Mouse (Mus musculus): ENCODE results near the gene Snapin. TPM values are rescaled to one million over a fixed set of nuclear protein-coding genes. Genes with fewer than 3 reads are reported as not detected.
A peak's percentile ranks its signal among the peaks of the same experiment; 100 is the strongest.

Gene Snapin
- total RNA-seq, 2 experiments from 2014 or later, result 6.3 to 13.4 TPM

- no peak; the same call in 1 of the 2 replicates for ATAC-seq (replicated peaks; ENCODE audit: low FRiP score, poor library complexity, severe bottlenecking)
Observed at GRCm38 (mm10) chr3:90508287-90508949, 17.6 kb upstream of the Snapin start.

- ATAC-seq (replicated peaks; ENCODE audit: low FRiP score, poor library complexity, severe bottlenecking), result no peak
Observed at GRCm38 (mm10) chr3:90506362-90506761, 15.5 kb upstream of the Snapin start.

- no peak for ATAC-seq (replicated peaks; ENCODE audit: low FRiP score, poor library complexity, severe bottlenecking)
Observed at GRCm38 (mm10) chr3:90505216-90505615, 14.4 kb upstream of the Snapin start.

GRCm38 (mm10) chr3:90503444-90503843 is 12.6 kb upstream of the Snapin start:
- ATAC-seq (replicated peaks; ENCODE audit: low FRiP score, poor library complexity, severe bottlenecking), result no peak

GRCm38 (mm10) chr3:90497597-90497996 is 6.8 kb upstream of the Snapin start:
- ATAC-seq (replicated peaks; ENCODE audit: low FRiP score, poor library complexity, severe bottlenecking), result no peak

GRCm38 (mm10) chr3:90495850-90496525 is 5.2 kb upstream of the Snapin start:
- no peak for ATAC-seq (replicated peaks; ENCODE audit: low FRiP score, poor library complexity, severe bottlenecking)

- no peak for ATAC-seq (replicated peaks; ENCODE audit: low FRiP score, poor library complexity, severe bottlenecking)
Observed at GRCm38 (mm10) chr3:90493831-90494540, 3.2 kb upstream of the Snapin start.

GRCm38 (mm10) chr3:90491350-90491749 is 517 bp upstream of the Snapin start:
- ATAC-seq (replicated peaks; ENCODE audit: low FRiP score, poor library complexity, severe bottlenecking), result peak; percentile 31

- no peak for ATAC-seq (replicated peaks; ENCODE audit: low FRiP score, poor library complexity, severe bottlenecking)
Observed at GRCm38 (mm10) chr3:90488576-90488975, 2.3 kb downstream of the Snapin start.

GRCm38 (mm10) chr3:90486998-90487397 is 3.8 kb downstream of the Snapin start:
- ATAC-seq (replicated peaks; ENCODE audit: low FRiP score, poor library complexity, severe bottlenecking), result no peak

GRCm38 (mm10) chr3:90475831-90476611 is 14.8 kb downstream of the Snapin start, which contains the start of gene Ilf2:
Gene Ilf2, plus strand, starts transcription at chr3:90476126.
- peak; percentile 97 for ATAC-seq (replicated peaks; ENCODE audit: low FRiP score, poor library complexity, severe bottlenecking)

- peak; percentile 40; the same call in 1 of the 2 replicates for ATAC-seq (replicated peaks; ENCODE audit: low FRiP score, poor library complexity, severe bottlenecking)
Observed at GRCm38 (mm10) chr3:90475151-90475830, 15.5 kb downstream of the Snapin start.

GRCm38 (mm10) chr3:90472213-90472612 is 18.6 kb downstream of the Snapin start:
- peak; percentile 48; the same call in 1 of the 2 replicates for ATAC-seq (replicated peaks; ENCODE audit: low FRiP score, poor library complexity, severe bottlenecking)

GRCm38 (mm10) chr3:90467618-90468300 is 23.1 kb downstream of the Snapin start:
- no peak for ATAC-seq (replicated peaks; ENCODE audit: low FRiP score, poor library complexity, severe bottlenecking)

- peak; percentile 62 for ATAC-seq (replicated peaks; ENCODE audit: low FRiP score, poor library complexity, severe bottlenecking)
Observed at GRCm38 (mm10) chr3:90466311-90466766, 24.5 kb downstream of the Snapin start.

- no peak for ATAC-seq (replicated peaks; ENCODE audit: low FRiP score, poor library complexity, severe bottlenecking)
Observed at GRCm38 (mm10) chr3:90465686-90466310, 25.0 kb downstream of the Snapin start, which contains the start of gene Npr1. Gene Npr1, minus strand, starts transcription at chr3:90465866.

- ATAC-seq (replicated peaks; ENCODE audit: low FRiP score, poor library complexity, severe bottlenecking), result no peak
Observed at GRCm38 (mm10) chr3:90465081-90465685, 25.6 kb downstream of the Snapin start.

Measured in erythroblast, adult 5-6 weeks (primary cell).